Mouse (Mus musculus) mature B cell (primary cell): Measurements from ENCODE around the gene Anks1.

Source experiments
- in situ Hi-C: fragments of 300-500 bp; cut with MboI; formaldehyde crosslinking; loops from 2 replicates; pipeline ENCODE4 v1.14.3; 2019

The Anks1 gene

DNA sequence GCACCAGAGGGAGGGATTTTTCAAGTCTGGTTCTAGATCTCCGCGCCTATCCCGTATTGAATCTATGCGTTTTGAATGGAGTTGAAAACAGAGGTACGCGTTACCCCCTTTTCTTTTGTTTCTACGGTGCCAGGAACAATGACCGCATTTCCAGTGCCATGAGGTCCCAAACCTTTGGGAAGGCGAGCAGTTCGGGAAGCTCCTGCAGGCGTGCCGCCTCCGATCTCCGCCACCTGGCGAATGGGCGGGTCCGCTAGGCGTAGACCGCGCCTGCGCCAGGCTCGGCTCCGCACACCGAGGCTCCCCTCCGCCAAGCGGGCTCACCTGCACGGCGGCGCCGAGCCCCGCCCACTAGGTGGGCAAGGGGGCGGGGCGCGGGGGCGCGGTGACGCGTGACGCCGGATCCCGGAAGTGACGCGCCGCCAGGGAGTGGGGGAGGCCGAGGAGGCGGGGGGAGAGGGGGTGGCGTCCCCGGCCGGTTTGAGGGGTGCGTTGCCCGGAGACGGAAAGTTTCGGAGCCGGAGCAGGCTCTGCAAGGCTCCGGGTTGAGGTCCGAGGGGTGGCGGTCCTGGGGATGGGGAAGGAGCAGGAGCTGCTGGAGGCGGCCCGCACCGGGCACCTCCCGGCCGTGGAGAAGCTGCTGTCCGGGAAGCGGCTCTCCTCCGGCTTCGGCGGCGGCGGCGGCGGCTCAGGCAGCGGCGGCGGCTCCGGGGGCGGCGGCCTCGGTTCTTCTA is at the start of gene Anks1:
TSS of gene Anks1 (plus strand) at position 419 of the 734 bp plus-strand sequence.
- in situ Hi-C loops = no loop called here

DNA sequence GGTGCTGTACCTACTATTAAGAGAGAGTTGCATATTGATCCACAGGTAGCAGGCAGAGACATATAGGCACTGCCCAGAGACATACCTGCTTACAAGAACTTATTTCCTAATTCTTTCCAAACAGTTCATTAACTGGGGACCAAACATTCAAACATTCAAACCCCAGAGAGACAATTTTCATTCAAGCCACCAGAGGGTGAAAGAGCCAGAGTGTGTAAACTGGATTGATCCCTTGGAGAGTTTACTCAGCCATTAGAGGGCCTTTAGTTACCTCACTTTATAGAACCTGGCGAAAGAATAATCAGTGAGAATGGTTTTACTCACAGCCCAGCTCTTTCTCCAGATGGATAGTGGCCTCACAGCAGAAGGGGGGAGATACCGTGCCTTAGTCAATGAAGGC is 43.6 kb upstream of the Anks1 start:
- in situ Hi-C loops = no loop called here

DNA sequence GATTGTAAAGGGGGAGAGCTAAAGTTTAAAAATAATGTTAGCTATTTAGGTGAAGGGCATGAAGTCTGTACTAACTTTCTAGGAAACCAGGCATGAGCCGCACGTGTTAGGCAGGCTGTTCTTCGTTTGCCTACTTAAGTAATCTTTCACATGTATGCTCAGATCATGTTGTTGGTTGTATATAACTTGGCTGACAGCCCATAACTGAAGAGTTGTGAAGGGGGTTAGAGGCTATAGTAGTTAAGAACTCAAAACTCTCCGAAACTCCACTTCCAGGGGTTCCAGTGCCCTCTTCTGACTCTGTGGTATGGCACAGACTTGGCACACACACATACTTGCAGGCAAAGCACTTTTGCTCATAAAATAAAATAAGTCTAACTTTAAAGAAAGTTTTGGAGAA is 42.4 kb upstream of the Anks1 start:
- in situ Hi-C loops = no loop called here

DNA sequence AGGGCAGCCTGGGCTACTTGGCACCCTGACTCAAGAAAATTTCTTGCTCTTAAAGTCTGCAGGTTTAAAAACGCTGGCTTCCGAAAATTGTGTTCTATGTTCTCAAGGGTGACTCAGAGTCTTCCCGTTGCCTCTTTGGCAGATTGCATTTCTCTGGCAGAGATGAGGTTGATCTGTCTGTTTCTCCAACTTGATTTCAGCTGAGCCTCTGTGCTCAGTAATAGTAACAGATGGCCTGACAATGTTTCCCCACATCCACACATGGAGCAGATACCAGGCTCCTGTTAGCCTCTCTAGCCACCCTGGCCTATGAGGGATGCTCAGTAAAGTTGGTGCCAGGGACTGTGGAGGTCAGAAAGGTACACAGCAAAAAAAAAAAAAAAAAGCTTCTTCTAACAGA is 37.3 kb upstream of the Anks1 start:
- in situ Hi-C loops = no loop called here

DNA sequence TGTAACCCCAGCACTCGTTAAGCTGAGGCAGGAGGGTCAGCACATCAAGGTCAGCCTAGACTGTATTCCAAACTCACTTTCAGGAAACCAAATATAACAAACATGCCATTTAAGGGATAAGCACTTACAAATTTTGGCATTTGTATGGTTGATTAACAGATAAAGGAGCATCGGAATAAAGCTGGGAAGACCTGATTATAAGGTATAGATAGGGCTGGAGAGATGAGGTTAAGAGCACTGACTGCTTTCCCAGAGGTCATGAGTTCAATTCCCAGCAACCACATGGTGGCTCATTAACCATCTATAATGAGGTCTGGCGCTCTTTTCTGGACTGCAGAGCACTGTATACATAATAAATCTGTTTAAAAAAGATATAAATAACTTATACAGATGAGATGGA is 35.5 kb upstream of the Anks1 start:
- in situ Hi-C loops = no loop called here

DNA sequence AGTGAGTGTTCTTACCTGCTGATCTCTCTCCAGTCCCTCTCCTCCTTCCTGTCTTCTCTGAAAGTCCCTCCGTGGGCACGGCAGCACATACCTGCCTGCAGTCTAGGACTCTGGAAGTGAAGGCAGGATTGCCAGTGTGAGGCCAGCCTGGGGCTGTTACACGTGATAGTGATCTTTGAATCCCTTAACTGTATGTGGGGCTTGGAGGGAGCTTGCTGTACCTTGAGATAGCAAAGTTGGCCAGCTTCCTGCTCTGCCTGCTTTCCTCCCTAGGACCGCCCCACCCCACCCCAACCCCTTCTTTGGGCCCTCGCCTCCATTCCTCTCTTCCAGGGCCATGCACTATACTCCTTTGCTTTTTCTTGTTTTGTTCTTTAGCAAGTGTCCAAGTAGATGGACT is 34.6 kb upstream of the Anks1 start:
- in situ Hi-C loops = no loop called here

DNA sequence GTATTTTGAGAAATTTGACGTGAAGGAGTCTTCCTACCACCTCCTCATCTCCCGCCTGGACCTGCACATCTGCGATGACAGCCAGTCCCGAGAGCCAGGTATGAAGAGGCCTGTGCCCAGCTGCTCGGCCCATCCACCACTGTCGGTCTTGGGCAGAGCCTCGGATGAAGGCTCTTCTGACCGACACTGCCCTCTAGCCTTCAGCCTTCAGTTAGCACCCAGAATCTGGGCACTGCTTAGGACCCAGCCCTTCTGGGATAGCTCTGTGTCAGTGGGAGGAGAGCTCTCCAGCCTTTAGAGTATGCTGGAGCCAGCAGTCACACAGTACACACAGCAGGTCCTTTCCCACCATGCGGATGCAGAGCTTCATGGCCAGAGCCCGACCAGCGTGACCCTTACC is 27.6 kb upstream of the Anks1 start:
- in situ Hi-C loops = no loop called here

DNA sequence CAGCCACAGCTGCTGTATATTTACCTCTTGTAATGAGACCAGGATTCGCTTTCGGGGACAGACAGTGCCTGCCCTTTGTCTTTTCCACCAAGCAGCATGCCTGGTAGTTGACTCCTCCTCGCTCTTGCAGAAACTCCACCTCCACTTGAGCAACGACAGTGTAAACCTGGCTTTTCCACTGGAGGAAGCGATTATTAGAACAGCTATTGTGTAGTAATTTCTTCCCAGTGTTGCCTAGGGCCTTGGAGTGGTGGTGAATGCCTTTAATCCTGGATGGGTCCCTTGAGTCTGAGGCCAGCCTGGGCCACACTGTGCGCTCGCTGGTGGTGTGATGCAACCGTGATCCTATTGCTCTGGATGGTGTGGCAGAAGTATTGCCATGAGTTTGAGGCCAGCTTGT is 26.0 kb upstream of the Anks1 start:
- in situ Hi-C loops = no loop called here

DNA sequence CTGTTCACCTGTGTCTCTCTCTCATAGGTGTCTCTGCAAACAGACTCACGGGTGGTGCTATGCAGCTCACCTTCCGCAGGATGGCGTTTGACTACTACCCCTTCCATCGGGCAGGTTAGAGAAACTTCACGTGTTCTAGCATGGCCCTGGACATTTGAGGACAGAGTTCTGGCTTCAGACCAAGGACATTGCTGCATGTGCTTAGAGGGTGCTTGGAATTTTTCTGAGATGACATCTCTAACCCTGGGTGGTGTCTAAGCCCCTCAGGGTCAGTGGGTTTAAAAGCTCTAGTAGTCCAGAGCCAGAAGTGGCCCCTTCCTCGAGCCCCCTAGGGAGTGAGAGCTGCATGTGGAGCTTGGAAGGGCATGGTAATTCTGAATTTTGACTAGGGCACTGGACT is 25.1 kb upstream of the Anks1 start:
- in situ Hi-C loops = no loop called here

DNA sequence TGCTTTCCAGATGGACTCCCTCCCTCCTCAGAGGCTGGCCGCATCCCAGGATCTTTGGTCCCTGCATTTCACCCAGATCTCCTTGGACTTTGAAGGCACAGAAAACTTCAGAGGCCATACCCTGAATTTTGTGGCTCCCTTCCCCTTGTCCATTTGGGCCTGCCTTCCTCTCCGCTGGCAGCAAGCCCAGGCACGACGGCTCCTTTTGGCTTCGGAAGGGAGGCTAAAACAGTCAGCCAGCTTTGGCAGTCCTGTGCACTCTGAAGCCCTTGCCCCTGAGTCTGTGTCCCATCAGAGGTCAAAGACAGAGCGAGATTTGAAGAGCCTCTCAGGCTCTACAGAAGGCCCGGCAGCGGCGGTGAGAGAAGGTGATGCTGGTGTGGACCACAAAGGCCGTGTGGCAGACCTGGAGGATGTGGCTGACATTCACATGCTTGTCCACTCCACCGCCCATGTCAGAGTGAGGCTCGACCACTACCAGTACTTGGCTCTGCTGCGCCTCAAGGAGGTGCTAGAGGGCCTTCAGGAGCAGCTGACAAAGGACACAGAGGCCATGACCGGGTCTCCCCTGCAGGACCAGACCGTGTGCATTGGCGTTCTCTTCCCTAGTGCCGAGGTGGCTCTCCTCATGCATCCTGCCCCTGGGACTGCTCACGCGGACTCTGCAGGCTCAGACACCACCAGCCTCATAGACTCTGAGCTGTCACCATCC is 22.5 kb upstream of the Anks1 start:
- in situ Hi-C loops = no loop called here

DNA sequence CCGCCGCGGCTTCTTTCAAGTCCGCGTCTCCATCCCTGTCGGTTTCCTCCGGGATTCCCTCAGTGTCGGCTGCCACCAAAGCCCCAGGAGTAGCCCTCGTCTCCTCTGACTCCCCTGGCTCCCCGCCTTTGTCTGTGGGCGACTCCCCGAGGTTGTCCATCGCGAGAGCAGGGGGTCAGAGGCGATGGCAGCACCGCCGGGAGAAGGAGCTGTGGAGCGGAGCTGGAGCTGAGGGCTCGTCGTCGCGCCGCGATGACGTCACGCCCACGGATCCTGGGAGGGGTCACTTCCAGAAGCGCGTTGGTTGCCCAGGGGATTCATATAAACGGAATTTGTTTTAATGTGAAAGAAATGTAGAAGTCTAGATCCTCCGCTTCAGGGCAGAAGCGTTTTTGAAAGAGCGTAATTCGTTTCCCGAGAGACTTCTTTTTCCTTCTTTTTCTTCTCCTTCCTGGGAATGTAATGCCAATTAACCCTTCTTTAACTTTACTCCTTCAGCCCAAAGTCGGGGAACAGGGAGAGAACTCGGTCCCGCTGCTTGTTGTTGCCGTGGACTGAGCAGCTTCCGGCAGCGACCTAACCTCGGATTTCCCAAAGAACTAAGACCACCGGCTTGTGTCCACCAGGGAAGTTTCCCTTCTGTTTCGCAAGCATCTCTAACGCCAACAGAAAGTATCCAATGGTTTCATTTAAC is 1.4 kb upstream of the Anks1 start:
- in situ Hi-C loops = no loop called here

DNA sequence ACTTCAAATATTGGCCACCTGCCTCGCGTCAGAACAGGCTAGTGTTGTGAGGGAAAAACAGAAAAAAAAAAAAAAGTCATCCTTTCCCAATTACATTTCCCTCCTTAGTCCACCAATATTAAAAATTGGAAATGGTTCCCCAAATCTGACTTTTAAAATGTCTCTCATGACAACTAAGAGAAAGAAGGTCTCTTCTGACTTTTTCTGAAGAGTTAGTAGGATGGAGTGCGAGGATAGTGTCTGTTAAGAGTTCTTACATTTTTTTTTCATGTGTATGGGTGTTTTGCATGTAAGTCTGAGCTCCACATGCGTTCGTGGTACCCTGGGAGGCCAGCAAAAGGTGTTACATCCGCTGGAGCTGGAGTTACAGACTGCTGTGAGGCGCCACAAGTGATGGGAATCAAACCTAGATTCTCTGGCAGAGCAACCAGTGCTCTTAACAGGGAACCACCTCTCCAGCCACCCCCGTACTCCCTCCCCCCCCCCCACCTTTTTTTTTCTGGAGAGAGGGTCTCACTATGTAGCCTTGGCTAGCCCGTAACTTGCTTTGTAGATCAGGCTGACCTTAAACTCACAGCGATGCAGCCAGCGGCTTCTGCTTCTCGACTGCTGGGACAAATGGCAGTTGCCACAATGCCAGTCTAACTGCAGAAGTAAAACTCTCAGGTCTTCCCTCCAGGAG is 759 bp upstream of the Anks1 start:
- in situ Hi-C loops = no loop called here

DNA sequence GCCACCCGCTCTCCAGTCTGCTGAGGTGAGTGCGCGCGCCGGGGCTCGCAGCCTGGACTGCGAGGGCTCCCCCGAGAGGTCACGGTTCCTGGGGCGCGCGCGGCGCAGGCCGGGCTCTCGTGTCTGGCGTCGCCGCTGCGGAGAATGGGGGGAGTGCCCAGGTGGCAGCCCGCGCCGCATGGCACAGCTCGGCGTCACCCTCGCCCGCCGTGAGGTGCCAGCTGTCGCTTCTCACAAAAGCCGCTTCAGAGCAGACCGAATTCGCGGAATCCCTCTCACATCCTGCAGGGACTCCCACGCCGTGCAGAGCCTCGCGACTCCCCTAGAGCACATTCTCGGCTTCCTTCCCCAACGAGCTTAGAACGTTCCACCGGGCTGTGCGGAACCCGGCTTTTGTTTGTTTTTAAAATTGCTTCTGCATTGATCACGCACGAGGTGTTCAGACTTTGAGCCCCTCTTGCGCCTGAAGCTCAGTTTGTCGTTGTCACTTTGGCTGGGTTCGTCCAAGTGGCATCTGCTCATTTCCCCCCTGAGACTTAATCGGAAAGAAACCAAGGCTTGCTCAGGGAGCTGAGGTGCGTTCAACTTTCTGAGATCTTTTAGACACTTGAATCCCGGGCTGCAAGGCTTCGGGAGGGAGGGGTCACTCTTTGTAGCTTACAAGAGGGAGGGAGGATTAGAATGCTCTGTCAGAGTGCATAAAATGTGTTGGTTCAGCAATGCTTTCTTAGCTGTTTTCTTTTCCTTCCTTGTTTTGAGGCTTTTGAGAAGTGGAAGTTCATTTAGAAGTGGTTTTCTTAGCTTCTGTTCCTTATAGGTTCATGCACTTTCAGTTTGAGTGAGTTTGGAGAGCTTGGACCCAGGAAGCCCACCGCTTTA is 755 bp downstream of the Anks1 start, which contains the start of gene Taf11:
TSS of gene Taf11 (minus strand) at position 223 of the 879 bp plus-strand sequence.
- in situ Hi-C loops = no loop called here

DNA sequence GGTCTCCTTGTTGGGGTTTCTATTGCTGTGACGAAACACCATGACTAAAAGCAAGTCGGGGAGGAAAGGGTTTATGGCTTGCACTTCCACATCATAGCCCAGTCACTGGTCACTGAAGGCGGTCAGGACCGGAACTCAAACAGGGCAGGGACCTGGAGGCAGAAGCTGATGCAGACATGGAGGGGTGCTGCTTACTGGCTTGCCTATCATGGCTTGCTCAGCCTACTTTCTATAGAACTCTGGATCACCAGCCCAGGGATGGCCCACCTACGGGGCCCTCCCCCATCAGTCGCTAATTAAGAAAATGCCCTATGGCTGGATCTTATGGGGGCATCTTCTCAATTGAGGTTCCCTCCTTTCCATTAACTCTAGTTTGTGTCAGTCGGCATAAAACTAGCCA is 2.3 kb downstream of the Anks1 start:
- in situ Hi-C loops = no loop called here

DNA sequence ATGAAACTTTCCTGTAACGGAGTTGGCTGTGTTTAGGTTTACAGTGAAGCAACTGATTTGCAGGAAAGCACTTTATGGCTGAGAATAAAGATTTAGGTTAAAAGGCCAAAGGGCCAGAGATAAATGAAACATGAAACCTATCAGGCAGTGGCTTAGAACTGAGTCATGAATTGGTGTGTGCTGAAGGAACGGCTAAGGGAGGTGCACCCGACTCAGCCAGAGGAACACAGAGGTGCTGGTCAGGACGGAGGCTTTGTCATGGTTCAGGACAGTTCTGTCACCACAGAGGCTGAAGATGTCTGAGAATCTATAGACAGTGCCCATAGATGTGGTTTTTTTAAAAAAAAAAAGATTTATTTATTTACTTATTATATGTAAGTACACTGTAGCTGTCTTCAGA is 5.6 kb downstream of the Anks1 start:
- in situ Hi-C loops = no loop called here

DNA sequence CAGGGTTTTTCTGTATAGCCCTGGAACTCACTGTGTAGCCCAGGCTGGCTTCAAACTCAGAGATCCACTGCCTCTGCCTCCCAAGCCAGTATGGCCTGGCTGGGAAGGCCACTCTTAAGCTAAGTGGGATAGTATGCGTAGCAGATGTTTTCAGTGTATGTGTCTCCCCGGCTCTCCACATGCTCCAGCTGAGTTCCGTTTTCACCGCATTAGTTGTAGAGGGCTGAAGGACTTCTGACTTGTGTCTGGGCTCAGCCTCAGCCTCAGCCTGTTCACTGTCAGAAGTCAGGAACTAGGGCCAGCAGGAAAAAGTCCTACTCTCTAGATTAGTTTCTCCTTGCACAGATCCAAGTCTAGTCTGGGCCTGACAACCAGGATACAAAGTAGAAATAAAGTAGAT is 7.3 kb downstream of the Anks1 start:
- in situ Hi-C loops = no loop called here

DNA sequence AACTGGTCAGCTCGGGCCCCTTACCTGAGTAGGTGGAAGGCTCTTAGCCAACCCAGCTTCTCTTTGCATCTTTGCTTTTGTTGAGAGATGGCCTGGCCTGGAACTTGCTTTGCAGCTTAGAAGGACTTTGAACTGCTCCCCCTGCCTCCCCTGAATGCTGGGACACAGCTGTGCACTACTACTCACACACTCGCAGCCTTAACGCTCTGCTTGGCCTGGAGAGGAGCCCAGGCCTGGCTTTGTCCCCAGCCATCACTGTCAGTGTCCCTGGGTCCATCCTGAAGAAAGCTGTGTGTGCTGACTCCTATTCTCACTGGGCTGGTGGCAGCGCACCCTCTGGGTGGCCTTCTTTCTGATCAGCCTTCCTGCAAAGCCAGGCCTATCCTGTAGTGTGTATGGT is 11.6 kb downstream of the Anks1 start:
- in situ Hi-C loops = no loop called here

DNA sequence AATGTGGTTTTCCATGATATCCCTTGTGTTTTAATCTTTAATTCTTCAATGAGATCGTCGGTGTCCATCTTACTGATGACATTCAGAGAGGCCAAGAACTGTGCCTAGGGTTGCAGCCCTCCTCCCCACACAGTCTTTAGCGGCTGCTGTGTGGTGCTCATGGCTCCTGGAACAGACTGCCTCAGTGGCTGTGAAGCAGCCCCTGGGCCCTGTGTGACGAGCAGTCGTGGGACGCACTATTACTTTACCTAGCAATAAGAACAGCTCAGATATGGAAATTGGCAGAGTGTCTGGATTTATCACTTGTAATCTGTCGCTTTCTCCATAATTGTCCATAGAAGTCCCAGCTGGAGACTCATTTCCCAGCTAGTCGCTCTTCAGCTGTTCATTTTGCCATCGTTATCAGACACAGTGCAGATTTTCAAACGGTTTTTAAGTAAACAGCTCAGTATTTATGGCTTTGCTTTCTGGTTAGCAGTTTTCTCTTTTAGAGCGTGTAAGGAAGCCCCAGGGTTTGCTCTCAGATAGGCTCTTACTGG is 13.1 kb downstream of the Anks1 start:
- in situ Hi-C loops = no loop called here

DNA sequence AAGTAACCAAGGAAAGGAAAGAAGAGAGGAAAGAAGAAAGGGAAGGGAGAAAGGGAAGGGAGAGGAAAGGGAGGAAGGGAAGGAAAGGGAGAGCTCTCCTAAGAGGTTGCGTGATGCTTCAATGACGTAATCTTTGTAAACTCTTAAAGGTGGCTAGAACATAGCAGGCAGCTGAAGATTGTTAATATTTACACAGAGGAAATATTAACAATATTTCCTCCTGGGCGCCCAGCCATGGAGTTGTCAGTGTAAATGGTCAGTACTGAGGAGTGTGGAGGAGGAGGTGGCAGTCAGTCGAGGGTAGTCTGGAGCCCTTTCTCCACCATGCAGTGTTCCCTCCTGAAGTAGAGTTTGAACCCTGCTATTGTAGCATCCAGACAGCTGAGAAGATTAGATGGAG is 15.9 kb downstream of the Anks1 start:
- in situ Hi-C loops = no loop called here

DNA sequence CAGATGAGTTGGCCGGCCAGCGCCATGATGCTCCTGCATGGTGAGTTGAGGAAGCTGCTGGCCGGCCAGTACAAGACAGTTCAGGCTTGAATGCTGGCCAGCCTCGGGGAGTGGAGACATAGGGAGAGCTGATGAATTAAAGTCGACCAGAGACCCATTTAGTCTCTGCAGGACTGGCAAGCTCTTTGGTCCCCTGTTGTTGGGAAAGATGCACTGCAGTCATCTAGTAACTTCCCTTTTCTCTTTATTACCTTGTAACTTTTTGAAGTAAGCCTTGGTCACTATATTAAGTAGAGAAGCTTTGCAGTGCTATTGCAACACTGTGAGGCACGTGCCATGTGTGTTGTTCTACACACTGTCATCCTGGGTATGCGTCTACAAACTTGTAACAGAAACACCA is 16.4 kb downstream of the Anks1 start:
- in situ Hi-C loops = no loop called here

DNA sequence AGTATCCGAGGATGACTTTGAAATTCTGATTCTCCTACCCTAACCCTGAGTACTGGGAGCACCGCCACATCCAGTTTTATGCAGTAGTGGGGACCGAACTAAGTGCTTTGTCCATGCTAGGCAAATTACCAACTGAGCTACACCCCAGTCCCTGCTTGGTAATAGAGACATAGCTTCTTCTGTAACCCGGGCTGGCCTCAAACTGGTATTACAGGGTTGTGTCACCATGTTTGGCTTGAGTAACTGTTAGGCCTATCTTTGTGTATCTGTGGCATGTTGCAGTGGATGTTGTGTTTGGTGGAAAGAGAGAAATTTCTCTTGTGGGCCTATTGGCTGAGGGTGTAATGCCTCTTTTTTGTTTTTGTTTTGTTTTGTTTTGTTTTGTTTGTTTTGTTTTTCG is 21.2 kb downstream of the Anks1 start:
- in situ Hi-C loops = no loop called here
